Mouse (Mus musculus): Measurements from ENCODE around the gene Mzt1. TPM values are rescaled to one million over a fixed set of nuclear protein-coding genes. Genes with fewer than 3 reads are reported as not detected.
"Not testable (repeated sequence)": the region's sequence is repeated elsewhere in the genome, so short reads cannot be mapped to it uniquely, and the experiment has no call there.

Gene Mzt1
- polyA plus RNA-seq, 1 experiment from 2014 or later, result 124 TPM

DNA sequence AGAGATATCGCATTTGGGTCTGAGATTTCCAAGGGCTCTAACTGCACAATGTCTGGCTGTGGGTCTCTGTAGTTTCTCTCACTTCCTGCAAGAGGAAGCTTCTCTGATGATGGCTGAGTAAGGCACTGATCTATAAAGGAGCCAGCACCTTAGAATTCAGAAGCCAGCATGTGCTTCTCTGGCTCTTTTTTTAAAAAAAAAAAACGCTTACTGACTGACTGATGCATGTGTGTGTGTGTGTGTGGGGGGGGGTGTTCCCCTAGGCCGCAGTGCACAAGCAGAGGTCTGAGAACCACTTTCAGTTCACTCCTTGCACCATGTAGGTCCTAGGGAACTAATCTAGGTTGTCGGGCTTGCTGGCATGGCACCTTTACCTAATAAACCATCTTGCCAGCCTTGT lies 4.5 kb downstream of the Mzt1 start:
- Histone ChIP-seq H3K27me3 (no peaks in the 10 kb centered on the region), H3K27ac (no peak overlapping the region), H3K36me3 (peaks cover 24% of the 10 kb centered on the region), H3K4me2 (no peak overlapping the region), H3K4me1 (replicated peaks) (peaks cover 23% of the 10 kb centered on the region), H3K9ac (replicated peaks) (no peak overlapping the region), H3K9me3 (no peaks in the 10 kb centered on the region), H3K4me3 (replicated peaks) (no peak overlapping the region)
- ATAC-seq (ENCODE audit: insufficient number of reproducible peaks, insufficient read depth, low FRiP score, low TSS enrichment, low read depth), result no peak
- 75% methylated on average over 4 of the region's 4 CpGs for WGBS

DNA sequence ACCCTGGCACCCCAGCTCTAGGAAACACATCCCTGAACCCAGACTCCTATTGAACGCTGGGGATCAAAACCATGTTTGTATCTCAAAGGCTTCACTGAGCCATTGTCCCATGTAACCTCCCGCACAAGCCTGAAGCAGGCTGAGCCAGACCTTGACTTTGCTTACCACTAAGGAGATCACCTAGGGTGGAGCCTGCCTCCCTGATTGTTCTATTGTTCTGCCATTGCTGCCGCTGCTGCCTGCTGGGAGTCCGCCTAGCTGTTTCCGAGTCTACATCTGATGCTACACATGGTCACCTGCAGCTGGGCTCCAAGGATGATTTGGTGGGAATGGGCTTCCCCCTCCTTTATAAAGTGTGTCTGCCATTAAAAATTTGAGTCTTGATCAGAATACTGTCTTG lies 6.6 kb downstream of the Mzt1 start:
- peaks cover 19% of the 10 kb centered on the region for H3K4me1 ChIP-seq (replicated peaks)
- not testable (repeated sequence) for H3K4me3 ChIP-seq (replicated peaks); H3K27me3 ChIP-seq; H3K9me3 ChIP-seq; ATAC-seq (ENCODE audit: insufficient number of reproducible peaks, insufficient read depth, low FRiP score, low TSS enrichment, low read depth); H3K9ac ChIP-seq (replicated peaks); H3K4me2 ChIP-seq; H3K27ac ChIP-seq
- WGBS, result 82% methylated on average over 5 of the region's 5 CpGs
- peaks cover 34% of the 10 kb centered on the region for H3K36me3 ChIP-seq

DNA sequence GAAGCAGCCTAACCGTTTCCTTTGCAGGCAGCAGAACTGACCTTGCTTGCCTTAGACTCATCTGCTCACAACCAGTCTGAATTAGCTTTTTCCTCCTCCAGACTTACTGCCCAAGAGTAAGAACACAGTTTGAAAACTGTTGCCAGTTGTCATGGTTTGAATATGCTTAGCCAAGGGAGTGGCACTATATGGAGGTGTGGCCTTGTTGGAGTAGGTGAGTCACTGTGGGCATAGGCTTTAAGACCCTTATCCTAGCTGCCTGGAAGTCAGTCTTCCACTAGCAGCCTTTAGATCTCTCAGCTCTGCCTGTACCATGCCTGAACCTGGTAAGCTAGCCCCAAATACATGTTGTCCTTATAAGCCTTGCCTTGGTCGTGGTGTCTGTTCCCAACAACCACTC lies 8.2 kb downstream of the Mzt1 start:
- no peak for ATAC-seq (ENCODE audit: insufficient number of reproducible peaks, insufficient read depth, low FRiP score, low TSS enrichment, low read depth)
- H3K27me3 ChIP-seq, result no peaks in the 10 kb centered on the region
- H3K9me3 ChIP-seq, result no peaks in the 10 kb centered on the region
- H3K4me2 ChIP-seq, result no peak overlapping the region
- no peak overlapping the region for H3K9ac ChIP-seq (replicated peaks)
- peaks cover 40% of the 10 kb centered on the region for H3K36me3 ChIP-seq
- H3K4me3 ChIP-seq (replicated peaks), result no peak overlapping the region
- no peak overlapping the region for H3K27ac ChIP-seq
- 83% methylated on average over 2 of the region's 2 CpGs for WGBS
- H3K4me1 ChIP-seq (replicated peaks), result peaks cover 9% of the 10 kb centered on the region; the same call in 1 of the 2 replicates

DNA sequence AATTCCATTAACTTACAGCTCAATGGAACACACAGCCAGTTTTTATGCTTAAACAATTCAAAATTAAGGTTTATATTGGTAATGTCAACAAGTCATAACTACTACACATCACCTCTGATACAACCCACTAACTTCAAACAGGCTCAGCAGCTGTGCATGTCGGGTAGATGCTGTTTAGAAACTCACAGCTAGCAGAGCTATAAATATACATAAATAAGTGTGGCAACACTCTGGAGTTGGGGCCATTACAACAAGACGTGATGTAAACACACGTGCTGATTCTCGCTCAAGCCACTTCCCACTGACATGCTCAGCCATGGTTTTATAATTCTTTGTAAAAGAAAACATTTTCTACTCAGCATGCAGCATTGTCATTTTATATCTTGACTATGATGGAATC lies 9.9 kb downstream of the Mzt1 start:
- Histone ChIP-seq H3K4me3 (replicated peaks) (no peak overlapping the region), H3K9me3 (no peaks in the 10 kb centered on the region), H3K27ac (no peak overlapping the region), H3K4me1 (replicated peaks) (no peaks in the 10 kb centered on the region; the same call in 1 of the 2 replicates), H3K27me3 (no peaks in the 10 kb centered on the region), H3K4me2 (no peak overlapping the region), H3K9ac (replicated peaks) (no peak overlapping the region), H3K36me3 (peaks cover 46% of the 10 kb centered on the region)
- 73% methylated on average over 4 of the region's 4 CpGs for WGBS
- no peak for ATAC-seq (ENCODE audit: insufficient number of reproducible peaks, insufficient read depth, low FRiP score, low TSS enrichment, low read depth)

DNA sequence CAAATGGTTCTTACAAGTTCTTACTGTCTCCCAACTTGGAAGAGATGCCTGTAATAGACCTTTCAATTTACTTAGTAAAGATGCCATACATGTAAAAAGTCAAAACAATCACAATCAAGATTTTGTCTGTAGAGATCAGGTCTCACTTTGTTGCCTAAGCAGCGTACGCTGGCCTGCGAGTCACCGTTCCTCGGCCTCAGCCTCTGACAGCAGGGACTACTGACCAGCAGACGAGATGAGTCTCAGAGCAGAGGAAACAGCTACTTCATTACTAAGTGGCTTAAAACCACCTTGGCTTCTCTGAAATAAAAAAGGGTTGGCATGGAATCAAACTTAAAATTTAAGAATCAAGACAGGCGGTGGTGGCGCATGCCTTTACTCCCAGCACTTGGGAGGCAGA lies 11.1 kb downstream of the Mzt1 start:
- H3K4me3 ChIP-seq (replicated peaks); H3K9ac ChIP-seq (replicated peaks); H3K4me2 ChIP-seq; H3K4me1 ChIP-seq (replicated peaks); H3K9me3 ChIP-seq; ATAC-seq (ENCODE audit: insufficient number of reproducible peaks, insufficient read depth, low FRiP score, low TSS enrichment, low read depth); H3K27ac ChIP-seq; H3K27me3 ChIP-seq: not testable (repeated sequence)
- peaks cover 43% of the 10 kb centered on the region for H3K36me3 ChIP-seq
- 92% methylated on average over 8 of the region's 8 CpGs for WGBS

DNA sequence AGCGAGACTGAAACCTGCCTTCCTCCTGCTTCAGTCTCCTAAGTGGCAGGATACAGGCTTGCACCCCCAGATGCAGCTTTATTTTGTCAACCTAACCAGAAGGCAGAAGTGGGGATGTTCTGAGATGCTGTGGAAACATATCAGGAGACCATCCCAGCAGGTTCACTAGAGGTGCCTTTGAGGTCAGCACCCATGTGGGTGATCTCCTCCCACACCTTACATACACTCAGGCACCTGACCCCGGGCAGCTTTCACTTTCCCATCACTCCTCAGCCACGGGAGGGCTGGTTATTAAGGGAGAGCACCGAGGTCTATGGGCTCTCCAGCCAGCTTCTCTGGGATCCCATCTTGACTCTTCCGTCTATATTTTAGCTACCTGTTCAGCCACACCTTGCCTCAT lies 13.3 kb downstream of the Mzt1 start:
- Histone ChIP-seq H3K27me3 (no peaks in the 10 kb centered on the region), H3K9ac (replicated peaks) (no peak overlapping the region), H3K36me3 (peaks cover 25% of the 10 kb centered on the region), H3K4me2 (no peak overlapping the region), H3K27ac (no peak overlapping the region), H3K9me3 (no peaks in the 10 kb centered on the region), H3K4me3 (replicated peaks) (no peak overlapping the region), H3K4me1 (replicated peaks) (no peaks in the 10 kb centered on the region)
- no peak for ATAC-seq (ENCODE audit: insufficient number of reproducible peaks, insufficient read depth, low FRiP score, low TSS enrichment, low read depth)
- WGBS, result 73% methylated on average over 5 of the region's 5 CpGs

DNA sequence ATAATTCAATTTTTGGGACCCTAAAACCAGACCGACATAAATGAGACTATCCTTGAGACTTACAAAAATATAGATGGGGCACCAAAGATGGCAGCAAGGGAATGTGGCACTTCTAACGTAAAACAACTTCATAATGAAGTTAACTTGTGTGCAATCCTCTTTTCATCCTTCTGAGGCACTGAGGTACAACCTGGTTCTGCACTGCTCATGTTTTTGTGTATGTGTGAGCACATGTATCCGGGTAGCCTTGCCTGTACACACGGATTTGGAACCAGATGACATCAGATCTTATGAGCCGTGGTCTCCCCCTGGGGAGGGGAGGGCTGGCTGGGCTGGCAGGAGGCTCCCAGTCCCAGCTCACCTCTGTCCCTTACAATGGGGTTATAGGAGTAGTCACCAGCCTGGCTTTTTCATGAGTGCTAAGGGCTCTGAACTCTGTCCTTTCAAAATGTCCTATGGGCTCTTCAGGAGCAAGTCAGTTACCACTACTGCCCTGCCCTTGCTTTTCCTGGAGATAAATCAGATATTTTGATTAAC lies 14.5 kb downstream of the Mzt1 start:
- Histone ChIP-seq H3K27ac (no peak overlapping the region), H3K4me1 (replicated peaks) (no peaks in the 10 kb centered on the region), H3K4me2 (no peak overlapping the region), H3K9me3 (no peaks in the 10 kb centered on the region), H3K36me3 (peaks cover 21% of the 10 kb centered on the region), H3K27me3 (no peaks in the 10 kb centered on the region), H3K4me3 (replicated peaks) (no peak overlapping the region), H3K9ac (replicated peaks) (no peak overlapping the region)
- 81% methylated on average over 5 of the region's 5 CpGs for WGBS
- ATAC-seq (ENCODE audit: insufficient number of reproducible peaks, insufficient read depth, low FRiP score, low TSS enrichment, low read depth), result no peak

DNA sequence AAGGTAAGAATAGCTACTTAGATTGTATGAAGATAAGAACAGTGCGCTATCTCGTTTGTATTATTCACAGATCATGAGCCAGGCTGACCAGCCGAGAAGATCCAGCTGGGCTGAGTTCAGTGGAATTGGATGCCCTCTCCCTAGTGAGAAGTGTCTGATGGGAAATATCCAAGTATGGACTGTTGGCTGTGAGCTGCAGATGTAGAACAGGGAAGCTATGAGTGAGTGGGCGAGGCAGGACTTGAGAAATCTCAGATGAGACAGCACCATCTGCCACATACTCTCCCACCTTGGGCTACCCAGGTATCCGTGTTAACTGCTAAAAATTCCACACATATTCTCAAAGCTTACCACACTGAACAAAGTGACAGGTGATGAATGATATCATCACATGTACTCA lies 15.9 kb downstream of the Mzt1 start:
- Histone ChIP-seq H3K27ac (no peak overlapping the region), H3K9ac (replicated peaks) (no peak overlapping the region), H3K4me1 (replicated peaks) (no peaks in the 10 kb centered on the region), H3K4me2 (no peak overlapping the region), H3K36me3 (peaks cover 14% of the 10 kb centered on the region), H3K4me3 (replicated peaks) (no peak overlapping the region), H3K27me3 (no peaks in the 10 kb centered on the region), H3K9me3 (no peaks in the 10 kb centered on the region)
- 86% methylated on average over 5 of the region's 5 CpGs for WGBS
- no peak for ATAC-seq (ENCODE audit: insufficient number of reproducible peaks, insufficient read depth, low FRiP score, low TSS enrichment, low read depth)

DNA sequence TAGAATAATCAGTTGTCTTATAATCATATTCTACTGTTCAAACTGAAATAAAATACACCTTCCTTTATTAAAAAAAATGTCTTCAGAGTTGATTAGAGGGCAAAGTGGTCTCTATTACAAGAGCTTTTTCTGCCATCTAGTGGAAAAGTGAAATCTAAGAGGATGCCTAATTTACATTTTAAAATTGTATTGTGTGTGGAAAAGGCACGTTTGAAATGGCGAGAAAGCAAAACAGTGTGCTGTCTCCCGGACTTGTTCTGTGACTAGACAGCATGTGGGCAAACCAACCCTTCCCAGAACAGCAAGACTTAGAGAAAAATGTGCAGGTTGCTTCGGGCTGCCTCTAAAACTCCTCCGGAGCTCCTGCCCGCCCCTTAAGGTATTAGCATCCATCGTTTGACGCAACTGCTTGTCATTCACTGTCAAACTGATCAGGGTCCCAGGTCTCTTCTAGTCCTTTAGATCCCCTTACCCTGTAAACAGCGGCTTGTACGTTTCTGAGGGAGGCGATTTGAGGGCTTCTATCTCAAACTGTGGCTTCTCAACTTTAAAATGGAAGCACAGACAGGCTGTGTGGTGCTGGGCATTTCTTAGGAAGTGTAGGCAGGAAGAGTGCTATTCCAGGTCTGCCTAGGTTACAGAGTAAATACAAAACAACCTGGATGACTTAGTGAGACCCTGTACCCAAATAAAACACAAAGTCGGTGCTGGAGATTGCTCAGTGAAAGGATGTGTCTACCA lies 23.4 kb downstream of the Mzt1 start:
- H3K27ac ChIP-seq, result no peak overlapping the region
- no peak for ATAC-seq (ENCODE audit: insufficient number of reproducible peaks, insufficient read depth, low FRiP score, low TSS enrichment, low read depth)
- peak overlapping the region; percentile 48 for H3K4me2 ChIP-seq
- H3K9ac ChIP-seq (replicated peaks), result 0 out of 2 replicates have a peak overlapping the region, but pooled peaks have one; percentile 32
- 50% methylated on average over 12 of the region's 12 CpGs for WGBS
- H3K36me3 ChIP-seq, result no peaks in the 10 kb centered on the region
- no peaks in the 10 kb centered on the region for H3K4me1 ChIP-seq (replicated peaks)
- H3K27me3 ChIP-seq, result no peaks in the 10 kb centered on the region
- peak overlapping the region; percentile 20 for H3K4me3 ChIP-seq (replicated peaks)
- no peaks in the 10 kb centered on the region for H3K9me3 ChIP-seq

DNA sequence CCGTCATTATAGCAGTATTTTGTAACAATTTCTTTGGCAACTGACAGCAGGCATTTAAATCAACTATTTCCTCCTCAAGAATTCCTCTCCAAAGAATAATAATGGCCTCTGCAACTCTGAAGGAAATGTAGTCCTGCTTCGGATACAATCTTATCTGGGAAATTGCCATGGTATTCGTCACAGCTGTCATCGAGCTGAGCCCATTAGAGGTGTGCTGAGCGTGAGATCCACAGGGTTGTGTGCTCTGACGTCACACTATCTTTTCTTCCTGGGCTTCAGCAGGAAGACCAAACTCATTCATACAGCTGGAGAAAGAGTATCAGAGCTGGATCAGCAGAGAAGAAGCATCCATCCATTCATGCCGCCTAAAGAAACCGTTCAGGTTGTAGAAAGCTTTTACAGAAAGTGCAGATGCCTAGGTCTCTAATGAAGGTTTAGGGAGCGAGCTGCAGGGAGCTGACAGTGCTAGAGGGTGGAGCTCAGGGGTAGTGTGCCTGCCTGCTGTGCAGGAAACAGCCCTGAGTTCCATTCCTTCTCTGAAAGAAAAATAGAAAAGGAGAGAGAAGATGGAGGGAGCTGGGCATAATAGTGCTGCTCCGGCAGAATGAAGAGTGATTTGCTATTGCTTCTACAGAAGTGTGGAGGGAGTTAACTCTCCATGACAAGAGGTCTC lies 26.7 kb downstream of the Mzt1 start:
- 42% methylated on average over 10 of the region's 10 CpGs for WGBS
- no peak for ATAC-seq (ENCODE audit: insufficient number of reproducible peaks, insufficient read depth, low FRiP score, low TSS enrichment, low read depth)

DNA sequence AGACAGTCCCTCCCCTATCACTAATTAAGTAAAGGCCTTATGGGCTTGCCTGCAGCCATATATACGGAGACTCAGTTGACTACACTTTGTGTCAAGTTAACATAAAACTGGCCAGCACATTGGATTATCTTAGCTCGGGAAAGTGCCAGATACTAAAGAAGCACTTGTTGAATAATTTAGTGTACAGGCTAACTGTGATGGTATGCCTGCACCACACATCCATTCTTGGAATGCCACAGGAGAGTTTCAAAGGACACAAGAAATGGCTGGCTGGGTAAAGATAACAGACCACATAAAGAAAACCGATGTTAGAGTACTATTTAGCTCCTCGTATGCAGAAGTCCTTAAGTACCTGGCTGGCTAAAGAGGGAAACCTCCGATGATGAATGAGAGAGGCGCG lies 27.2 kb downstream of the Mzt1 start:
- no peaks in the 10 kb centered on the region for H3K9me3 ChIP-seq
- H3K27ac ChIP-seq, result no peak overlapping the region
- no peak overlapping the region for H3K9ac ChIP-seq (replicated peaks)
- H3K36me3 ChIP-seq, result no peaks in the 10 kb centered on the region
- no peaks in the 10 kb centered on the region for H3K4me1 ChIP-seq (replicated peaks)
- H3K4me3 ChIP-seq (replicated peaks), result no peak overlapping the region
- WGBS, result 76% methylated on average over 7 of the region's 7 CpGs
- no peak overlapping the region for H3K4me2 ChIP-seq
- ATAC-seq (ENCODE audit: insufficient number of reproducible peaks, insufficient read depth, low FRiP score, low TSS enrichment, low read depth), result no peak
- no peaks in the 10 kb centered on the region for H3K27me3 ChIP-seq

More for the DNA sequence above, 26.7 kb downstream of the Mzt1 start:
- Histone ChIP-seq H3K27me3 (no peaks in the 10 kb centered on the region), H3K27ac (no peak overlapping the region), H3K4me3 (replicated peaks) (no peak overlapping the region), H3K4me1 (replicated peaks) (no peaks in the 10 kb centered on the region), H3K9ac (replicated peaks) (no peak overlapping the region), H3K9me3 (no peaks in the 10 kb centered on the region), H3K4me2 (0 out of 2 replicates have a peak overlapping the region, but pooled peaks have one; percentile 2), H3K36me3 (no peaks in the 10 kb centered on the region)

Data from limb, embryonic 12.5 days (tissue).